Mouse (Mus musculus) myocyte (in vitro differentiated cells): ENCODE measurements around the gene Tppp. TPM values are rescaled to one million over a fixed set of nuclear protein-coding genes. Genes with fewer than 3 reads are reported as not detected.

ENCODE experiments used
- H3K27me3 ChIP-seq: one replicate; pipeline ENCODE4 v1.6.1; 2011; ENCODE audit not compliant: control insufficient read depth, insufficient read depth, insufficient read length
- H3K36me3 ChIP-seq: one replicate; pipeline ENCODE4 v1.6.1; 2011; ENCODE audit not compliant: control insufficient read depth, insufficient read depth
- H3K4me2 ChIP-seq: one replicate; pipeline ENCODE4 v1.6.1; 2011; ENCODE audit warnings: low read depth, control low read depth
- H3K4me3 ChIP-seq: one replicate; pipeline ENCODE4 v1.5.1; 2011; ENCODE audit warnings: mild to moderate bottlenecking, control low read depth, moderate library complexity
- H3K79me2 ChIP-seq: one replicate; pipeline ENCODE4 v1.6.1; 2011; ENCODE audit not compliant: control insufficient read depth, insufficient read depth
- H3ac ChIP-seq: one replicate; pipeline ENCODE4 v1.6.1; 2011; ENCODE audit not compliant: control insufficient read depth, insufficient read length
- CEBPB ChIP-seq: IDR thresholded peaks from 2 replicates; pipeline ENCODE4 v1.6.1; 2011; ENCODE audit warnings: mild to moderate bottlenecking, moderate library complexity; ENCODE audit not compliant: poor library complexity, insufficient read depth, severe bottlenecking
- E2F4 ChIP-seq: IDR thresholded peaks from one replicate; pipeline ENCODE4 v1.6.1; 2011; ENCODE audit warnings: mild to moderate bottlenecking, control low read depth, moderate library complexity; ENCODE audit not compliant: insufficient read depth
- MAX ChIP-seq: IDR thresholded peaks from one replicate; pipeline ENCODE4 v1.6.1; 2011; ENCODE audit warnings: low read depth, mild to moderate bottlenecking, control low read depth
- MYOD1 ChIP-seq, 3 experiments: IDR thresholded peaks; one replicate each; pipeline ENCODE4 v1.6.1; 2011; ENCODE audit warnings: control low read depth in 2 of 3, low read depth in 2 of 3, mild to moderate bottlenecking in 2 of 3, moderate library complexity in 1 of 3; ENCODE audit not compliant: insufficient read length in 2 of 3, control insufficient read depth in 1 of 3
- MYOG ChIP-seq, 3 experiments: IDR thresholded peaks; one replicate each; pipeline ENCODE4 v1.6.1; 2011; ENCODE audit warnings: control low read depth in 2 of 3, low read depth in 2 of 3, mild to moderate bottlenecking in 2 of 3; ENCODE audit not compliant: insufficient read length in 2 of 3, control insufficient read depth in 1 of 3, insufficient read depth in 1 of 3
- POLR2A ChIP-seq: IDR thresholded peaks from one replicate; pipeline ENCODE4 v1.6.1; 2011; ENCODE audit warnings: low read depth, mild to moderate bottlenecking, control low read depth, moderate library complexity; ENCODE audit not compliant: insufficient read length
- POLR2AphosphoS2 ChIP-seq: IDR thresholded peaks from one replicate; pipeline ENCODE4 v1.6.1; 2011; ENCODE audit warnings: low read depth, control low read depth; ENCODE audit not compliant: insufficient read length
- REST ChIP-seq: IDR thresholded peaks from one replicate; pipeline ENCODE4 v1.6.1; 2011; ENCODE audit warnings: mild to moderate bottlenecking, control low read depth, moderate library complexity; ENCODE audit not compliant: insufficient read depth, insufficient read length
- SRF ChIP-seq: IDR thresholded peaks from one replicate; pipeline ENCODE4 v1.6.1; 2011; ENCODE audit warnings: low read depth; ENCODE audit not compliant: control insufficient read depth, insufficient read length
- TCF12 ChIP-seq: IDR thresholded peaks from one replicate; pipeline ENCODE4 v1.6.1; 2011; ENCODE audit warnings: mild to moderate bottlenecking, control low read depth; ENCODE audit not compliant: poor library complexity, insufficient read depth, severe bottlenecking
- TCF3 ChIP-seq: IDR thresholded peaks from one replicate; pipeline ENCODE4 v1.6.1; 2011; ENCODE audit warnings: low read depth, control low read depth; ENCODE audit not compliant: insufficient read length
- USF1 ChIP-seq: IDR thresholded peaks from one replicate; pipeline ENCODE4 v1.6.1; 2011; ENCODE audit warnings: low read depth, mild to moderate bottlenecking, control low read depth, moderate library complexity
- polyA plus RNA-seq: library from polyadenylated mRNA; unstranded; fragments of >200 nt; fragmentation: generic; extraction: Trizol; gene quantifications from one replicate; pipeline ENCODE4 v1.2.1, GENCODE M21; 2012; ENCODE audit warnings: missing spikeins

The Tppp gene
- polyA plus RNA-seq, 1 experiment = not detected

DNA sequence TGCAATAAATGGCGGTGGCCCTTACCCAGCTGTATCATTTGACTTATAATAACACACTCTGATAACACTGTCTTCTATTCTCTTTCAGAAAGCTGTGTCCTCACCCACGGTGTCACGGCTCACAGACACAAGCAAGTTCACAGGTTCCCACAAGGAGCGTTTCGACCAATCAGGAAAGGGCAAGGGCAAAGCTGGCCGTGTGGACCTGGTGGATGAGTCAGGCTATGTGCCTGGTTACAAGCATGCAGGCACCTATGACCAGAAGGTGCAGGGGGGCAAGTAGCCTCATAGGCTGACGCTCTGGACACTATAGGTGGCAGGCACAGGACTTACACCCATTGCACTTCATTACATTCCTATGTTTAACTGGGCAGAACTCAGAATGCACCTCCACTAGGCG lies 21.9 kb downstream of the Tppp start:
- Histone ChIP-seq H3K4me3 (no peak overlapping the region), H3K4me2 (no peak overlapping the region), H3K79me2 (no peaks in the 10 kb centered on the region), H3ac (no peak overlapping the region), H3K36me3 (no peaks in the 10 kb centered on the region), H3K27me3 (no peaks in the 10 kb centered on the region)
- TF ChIP-seq MAX = no peak

DNA sequence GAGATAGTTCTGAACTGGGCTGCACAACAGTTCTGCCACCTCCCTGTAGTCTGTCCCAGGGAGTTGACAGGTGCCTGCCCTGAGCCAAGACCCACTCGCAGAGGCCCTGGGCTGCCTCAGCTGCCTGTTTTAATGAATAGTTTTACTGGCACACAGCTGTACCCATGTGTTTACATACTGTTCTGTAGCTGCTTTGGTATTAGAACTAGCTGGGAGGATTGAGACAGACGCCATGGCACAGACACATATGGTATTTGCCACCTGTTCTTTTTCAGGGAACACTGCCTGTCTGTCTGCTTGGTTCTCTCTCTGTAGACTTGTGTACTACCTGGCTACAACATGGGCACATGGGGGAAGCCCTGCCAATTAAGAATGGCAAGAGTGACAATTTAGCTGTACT lies 25.5 kb downstream of the Tppp start:
- TF ChIP-seq MYOD1 (IDR thresholded peaks at IDR 0.05; ENCODE audit: control insufficient read depth in 1 of 3, insufficient read length in 2 of 3, low read depth in 2 of 3) (no peak), MYOG (IDR thresholded peaks at IDR 0.05; ENCODE audit: control insufficient read depth in 1 of 3, insufficient read depth in 1 of 3, insufficient read length in 2 of 3, low read depth in 2 of 3) (no peak), TCF3 (no peak), POLR2AphosphoS2 (no peak), REST (no peak), E2F4 (no peak), CEBPB (no peak), POLR2A (no peak)
- H3K36me3 ChIP-seq = no peaks in the 10 kb centered on the region

DNA sequence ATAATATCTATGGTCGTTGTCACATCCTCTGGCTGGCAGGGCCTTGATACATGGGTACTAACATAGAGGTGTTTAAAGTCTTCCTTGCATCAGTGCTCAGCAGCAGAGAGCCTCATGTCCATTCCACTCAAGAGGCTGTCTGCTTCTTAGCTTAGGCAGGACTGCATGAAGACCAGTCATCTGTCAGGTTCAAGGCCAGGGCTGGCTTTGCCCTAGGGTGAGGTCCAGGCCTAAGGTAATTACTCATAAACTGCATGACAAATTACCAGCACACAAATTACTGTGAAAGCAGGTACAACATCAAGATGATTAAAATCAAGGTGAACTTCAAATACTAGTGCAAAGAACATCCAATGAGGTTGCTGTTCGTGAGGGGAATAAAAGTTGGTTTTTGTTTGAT lies 26.6 kb downstream of the Tppp start:
- Histone ChIP-seq H3K4me2 (no peak overlapping the region), H3K27me3 (no peaks in the 10 kb centered on the region), H3K4me3 (no peak overlapping the region), H3K36me3 (no peaks in the 10 kb centered on the region), H3K79me2 (no peaks in the 10 kb centered on the region), H3ac (no peak overlapping the region)
- no peak for TF ChIP-seq REST
- TF ChIP-seq TCF3 = no peak
- TF ChIP-seq MYOG (IDR thresholded peaks at IDR 0.05; ENCODE audit: control insufficient read depth in 1 of 3, insufficient read depth in 1 of 3, insufficient read length in 2 of 3, low read depth in 2 of 3) = no peak
- no peak for TF ChIP-seq TCF12

More for the DNA sequence above, 25.5 kb downstream of the Tppp start:
- Histone ChIP-seq H3K4me2 (no peak overlapping the region), H3K79me2 (no peaks in the 10 kb centered on the region), H3ac (no peak overlapping the region), H3K4me3 (no peak overlapping the region), H3K27me3 (no peaks in the 10 kb centered on the region)

GRCm38 (mm10) chr13:74039926-74040325 lies 30.7 kb downstream of the Tppp start:
- no peak overlapping the region for H3K4me3 ChIP-seq
- H3K36me3 ChIP-seq = no peaks in the 10 kb centered on the region
- H3ac ChIP-seq = no peak overlapping the region
- TF ChIP-seq CEBPB (no peak), MAX (no peak), POLR2A (no peak), USF1 (no peak), SRF (no peak), MYOG (IDR thresholded peaks at IDR 0.05; ENCODE audit: control insufficient read depth in 1 of 3, insufficient read depth in 1 of 3, insufficient read length in 2 of 3, low read depth in 2 of 3) (no peak), TCF3 (no peak), TCF12 (no peak), POLR2AphosphoS2 (no peak), E2F4 (no peak), MYOD1 (IDR thresholded peaks at IDR 0.05; ENCODE audit: control insufficient read depth in 1 of 3, insufficient read length in 2 of 3, low read depth in 2 of 3) (no peak), REST (no peak)
- H3K4me2 ChIP-seq = no peak overlapping the region
- H3K27me3 ChIP-seq = no peaks in the 10 kb centered on the region
- H3K79me2 ChIP-seq = no peaks in the 10 kb centered on the region

- no peak overlapping the region for H3K4me2 ChIP-seq
- no peaks in the 10 kb centered on the region for H3K36me3 ChIP-seq
- H3K4me3 ChIP-seq = no peak overlapping the region
- TF ChIP-seq E2F4 (no peak), TCF12 (no peak), REST (no peak), MYOG (IDR thresholded peaks at IDR 0.05; ENCODE audit: control insufficient read depth in 1 of 3, insufficient read depth in 1 of 3, insufficient read length in 2 of 3, low read depth in 2 of 3) (no peak), MAX (no peak), POLR2AphosphoS2 (no peak), SRF (no peak), TCF3 (no peak), POLR2A (no peak), USF1 (no peak), CEBPB (no peak), MYOD1 (IDR thresholded peaks at IDR 0.05; ENCODE audit: control insufficient read depth in 1 of 3, insufficient read length in 2 of 3, low read depth in 2 of 3) (no peak)
- no peaks in the 10 kb centered on the region for H3K79me2 ChIP-seq
- no peaks in the 10 kb centered on the region for H3K27me3 ChIP-seq
- no peak overlapping the region for H3ac ChIP-seq
Observed at GRCm38 (mm10) chr13:74056194-74056593, 47.0 kb downstream of the Tppp start.

- H3K36me3 ChIP-seq = no peaks in the 10 kb centered on the region
Observed at GRCm38 (mm10) chr13:74058081-74058480, 48.9 kb downstream of the Tppp start.

More at GRCm38 (mm10) chr13:74058081-74058480, 48.9 kb downstream of the Tppp start:
- Histone ChIP-seq H3K4me2 (no peak overlapping the region), H3K79me2 (no peaks in the 10 kb centered on the region), H3ac (no peak overlapping the region), H3K4me3 (no peak overlapping the region), H3K27me3 (no peaks in the 10 kb centered on the region)
- TF ChIP-seq POLR2AphosphoS2 (no peak), MAX (no peak), TCF12 (no peak), USF1 (no peak)
